Mouse (Mus musculus): ENCODE results near the gene Engase. TPM values are rescaled to one million over a fixed set of nuclear protein-coding genes. Genes with fewer than 3 reads are reported as not detected.
A peak's percentile ranks its signal among the peaks of the same experiment; 100 is the strongest.

Gene Engase
- polyA plus RNA-seq, 1 experiment from 2014 or later = 7.2 TPM

GRCm38 (mm10) chr11:118484169-118484568 lies 7.5 kb downstream of the Engase start:
- no peak for ATAC-seq (ENCODE audit: low FRiP score)
- Histone ChIP-seq H3K9ac (no peak overlapping the region), H3K4me3 (no peak overlapping the region), H3K9me3 (replicated peaks) (no peaks in the 10 kb centered on the region), H3K27me3 (no peaks in the 10 kb centered on the region), H3K36me3 (peaks cover 21% of the 10 kb centered on the region; the same call in 1 of the 2 replicates), H3K27ac (no peak overlapping the region), H3K4me1 (peaks cover 2% of the 10 kb centered on the region), H3K4me2 (replicated peaks) (no peak overlapping the region)
- 86% methylated on average over 8 of the region's 8 CpGs for WGBS

GRCm38 (mm10) chr11:118485338-118485737 lies 8.7 kb downstream of the Engase start:
- Histone ChIP-seq H3K9ac (no peak overlapping the region), H3K9me3 (replicated peaks) (no peaks in the 10 kb centered on the region), H3K27ac (no peak overlapping the region), H3K4me2 (replicated peaks) (no peak overlapping the region), H3K36me3 (peaks cover 21% of the 10 kb centered on the region; the same call in 1 of the 2 replicates), H3K4me1 (peaks cover 13% of the 10 kb centered on the region), H3K27me3 (0 out of 2 replicates have a peak, but pooled peaks cover 3% of the 10 kb centered on the region), H3K4me3 (no peak overlapping the region)
- no peak for ATAC-seq (ENCODE audit: low FRiP score)
- WGBS = 73% methylated on average over 11 of the region's 11 CpGs

DNA sequence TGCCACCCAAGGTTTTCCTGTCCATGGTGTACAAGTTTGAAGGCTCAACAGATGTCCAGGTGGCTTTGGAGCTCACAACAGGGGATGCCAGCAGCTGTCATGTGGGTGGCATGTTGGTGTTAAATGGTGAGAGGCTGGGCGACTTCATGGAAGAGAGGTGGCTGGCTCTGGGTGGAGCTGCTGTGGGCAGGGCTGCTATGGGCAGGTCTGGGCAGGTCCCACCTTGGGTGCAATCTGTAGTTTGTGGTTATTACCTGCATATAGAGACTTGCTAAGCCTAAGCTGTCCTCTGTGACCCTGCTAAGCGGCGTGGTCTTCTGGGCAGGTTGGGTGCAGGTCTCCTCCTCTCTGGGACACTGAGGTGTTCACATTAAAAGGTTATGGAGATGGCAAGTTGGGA lies 9.2 kb downstream of the Engase start:
- no peak for ATAC-seq (ENCODE audit: low FRiP score)
- no peak overlapping the region for H3K27ac ChIP-seq
- H3K9me3 ChIP-seq (replicated peaks) = no peaks in the 10 kb centered on the region
- peaks cover 18% of the 10 kb centered on the region for H3K4me1 ChIP-seq
- no peak overlapping the region for H3K9ac ChIP-seq
- H3K4me3 ChIP-seq = no peak overlapping the region
- H3K27me3 ChIP-seq = peaks cover 7% of the 10 kb centered on the region; the same call in 1 of the 2 replicates
- peaks cover 21% of the 10 kb centered on the region; the same call in 1 of the 2 replicates for H3K36me3 ChIP-seq
- no peak overlapping the region for H3K4me2 ChIP-seq (replicated peaks)
- WGBS = 90% methylated on average over 3 of the region's 3 CpGs

DNA sequence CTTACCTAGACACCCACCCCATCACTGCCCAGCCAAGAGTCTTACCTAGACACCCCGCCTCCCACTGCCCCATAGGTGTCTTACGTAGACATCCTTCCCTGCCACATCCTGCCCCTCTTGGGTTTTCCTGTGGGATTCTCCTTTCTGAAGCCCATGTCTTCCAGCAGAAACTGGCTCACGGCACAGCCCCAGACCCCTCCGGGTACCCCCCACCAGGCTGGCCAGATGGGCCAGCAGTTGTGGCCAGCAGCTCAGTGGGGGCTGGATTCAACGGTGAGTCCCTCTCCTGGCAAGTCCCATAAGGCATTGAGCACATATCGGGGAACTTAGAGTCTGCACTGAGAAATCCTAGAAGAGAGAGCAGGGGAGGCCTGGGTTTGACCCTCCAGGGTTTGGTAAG lies 9.7 kb downstream of the Engase start:
- Histone ChIP-seq H3K4me3 (no peak overlapping the region), H3K9ac (no peak overlapping the region), H3K4me1 (peaks cover 19% of the 10 kb centered on the region), H3K9me3 (replicated peaks) (no peaks in the 10 kb centered on the region), H3K27me3 (peaks cover 9% of the 10 kb centered on the region; the same call in 1 of the 2 replicates), H3K36me3 (peaks cover 21% of the 10 kb centered on the region; the same call in 1 of the 2 replicates), H3K27ac (no peak overlapping the region), H3K4me2 (replicated peaks) (no peak overlapping the region)
- WGBS = 82% methylated on average over 6 of the region's 6 CpGs
- no peak for ATAC-seq (ENCODE audit: low FRiP score)

DNA sequence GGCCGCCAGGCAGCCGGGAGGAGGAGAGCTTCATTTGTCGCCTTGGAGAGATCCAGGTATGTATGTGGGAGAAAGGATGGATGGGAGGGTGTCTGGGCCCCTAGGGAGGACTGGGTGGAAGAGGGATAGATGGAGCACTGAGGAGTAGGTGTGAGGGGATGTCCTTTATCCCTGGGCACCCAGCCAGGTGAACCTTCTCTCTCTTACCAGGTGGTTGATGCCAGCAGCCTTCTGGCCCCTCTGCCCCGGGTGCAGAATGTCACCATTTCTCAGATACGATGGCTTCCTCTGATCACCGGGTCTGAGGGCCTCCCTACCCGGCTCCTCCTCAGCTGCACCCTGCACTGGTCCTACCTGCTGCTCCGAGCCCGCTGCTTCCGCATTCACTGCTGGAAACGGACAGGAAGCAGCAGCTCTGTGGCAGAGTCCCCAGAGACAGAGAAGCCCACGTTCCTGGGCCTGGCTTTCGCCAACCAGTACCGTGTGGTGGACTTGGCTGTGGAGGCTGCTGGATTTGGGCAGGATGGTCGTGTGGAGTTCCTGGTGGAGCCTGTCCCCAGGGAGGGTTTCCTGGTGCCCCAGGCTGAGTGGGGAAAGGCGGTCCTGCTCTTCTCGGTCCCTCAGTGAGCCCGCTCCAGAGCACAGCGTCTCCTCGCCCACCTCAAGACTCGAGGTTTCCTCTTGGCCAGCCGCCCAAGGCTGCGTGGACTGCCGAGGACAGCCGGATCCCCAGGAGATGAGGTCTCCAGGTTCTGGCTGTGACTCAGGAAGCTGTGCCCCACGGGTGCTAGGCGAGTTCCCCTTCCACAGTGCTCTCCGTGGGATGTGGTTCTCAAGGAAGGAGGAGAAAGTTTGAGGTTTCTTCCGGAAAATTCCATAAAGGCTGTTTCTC lies 10.5 kb downstream of the Engase start:
- no peak for ATAC-seq (ENCODE audit: low FRiP score)
- Histone ChIP-seq H3K27me3 (peaks cover 13% of the 10 kb centered on the region; the same call in 1 of the 2 replicates), H3K27ac (0 out of 2 replicates have a peak overlapping the region, but pooled peaks have one; percentile 5), H3K4me1 (peaks cover 19% of the 10 kb centered on the region), H3K9ac (no peak overlapping the region), H3K4me3 (no peak overlapping the region), H3K36me3 (peaks cover 21% of the 10 kb centered on the region; the same call in 1 of the 2 replicates), H3K9me3 (replicated peaks) (no peaks in the 10 kb centered on the region), H3K4me2 (replicated peaks) (no peak overlapping the region)
- 85% methylated on average over 29 of the region's 29 CpGs for WGBS

- Histone ChIP-seq H3K4me3 (no peak overlapping the region), H3K4me1 (peaks cover 22% of the 10 kb centered on the region), H3K4me2 (replicated peaks) (no peak overlapping the region), H3K36me3 (0 out of 2 replicates have a peak, but pooled peaks cover 13% of the 10 kb centered on the region), H3K9ac (no peak overlapping the region), H3K9me3 (replicated peaks) (no peaks in the 10 kb centered on the region), H3K27me3 (peaks cover 13% of the 10 kb centered on the region; the same call in 1 of the 2 replicates), H3K27ac (0 out of 2 replicates have a peak overlapping the region, but pooled peaks have one; percentile 9)
- no peak for ATAC-seq (ENCODE audit: low FRiP score)
- 67% methylated on average over 8 of the region's 8 CpGs for WGBS
These were observed 11.7 kb downstream of the Engase start for GRCm38 (mm10) chr11:118488191-118488906.

- Histone ChIP-seq H3K9me3 (replicated peaks) (no peaks in the 10 kb centered on the region), H3K36me3 (0 out of 2 replicates have a peak, but pooled peaks cover 13% of the 10 kb centered on the region), H3K27me3 (peaks cover 13% of the 10 kb centered on the region; the same call in 1 of the 2 replicates), H3K4me2 (replicated peaks) (no peak overlapping the region), H3K4me1 (peaks cover 27% of the 10 kb centered on the region), H3K4me3 (no peak overlapping the region), H3K9ac (no peak overlapping the region), H3K27ac (peak overlapping the region; percentile 70)
- ATAC-seq (ENCODE audit: low FRiP score) = no peak
- WGBS = 72% methylated on average over 12 of the region's 12 CpGs
These were observed 12.3 kb downstream of the Engase start for GRCm38 (mm10) chr11:118488907-118489270.

DNA sequence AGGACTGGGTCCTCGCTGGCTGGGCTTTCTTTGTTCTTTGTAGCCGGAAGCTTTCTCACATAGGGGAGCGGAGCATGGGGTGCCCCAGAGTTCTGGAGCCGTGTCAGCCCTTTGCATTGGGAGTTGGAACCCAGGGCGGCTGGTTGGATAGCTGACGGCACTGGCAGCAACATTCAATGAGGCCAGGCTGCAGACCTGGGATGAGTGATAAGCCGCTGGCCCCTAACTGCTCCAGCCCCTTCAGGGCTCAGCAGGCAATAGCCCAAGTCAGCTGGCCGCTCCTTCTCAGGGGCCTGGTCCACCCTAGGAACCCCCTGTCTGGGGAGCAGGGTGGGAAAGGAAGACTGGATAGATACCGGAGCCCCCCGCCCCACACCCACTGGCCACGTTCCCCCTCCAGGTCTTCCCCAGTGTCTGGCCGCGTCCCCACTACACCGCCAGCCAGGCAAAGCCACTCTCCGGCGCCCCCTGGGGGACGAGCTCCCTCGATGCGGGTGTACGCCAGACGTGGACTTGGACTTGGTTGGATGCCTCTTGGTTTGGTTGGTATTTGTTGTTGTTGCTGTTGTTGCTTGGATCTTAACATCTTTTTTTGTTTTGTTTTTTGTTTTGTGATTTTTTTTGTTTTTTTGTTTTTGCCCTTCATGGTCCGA lies 14.1 kb downstream of the Engase start:
- Histone ChIP-seq H3K4me2 (replicated peaks) (peak overlapping the region; percentile 36), H3K4me1 (peaks cover 27% of the 10 kb centered on the region), H3K27ac (no peak overlapping the region), H3K9me3 (replicated peaks) (no peaks in the 10 kb centered on the region), H3K27me3 (peaks cover 13% of the 10 kb centered on the region; the same call in 1 of the 2 replicates), H3K4me3 (0 out of 2 replicates have a peak overlapping the region, but pooled peaks have one; percentile 11), H3K9ac (peak overlapping the region; percentile 23), H3K36me3 (0 out of 2 replicates have a peak, but pooled peaks cover 13% of the 10 kb centered on the region)
- 16% methylated on average over 22 of the region's 22 CpGs for WGBS
- ATAC-seq (ENCODE audit: low FRiP score) = no peak

DNA sequence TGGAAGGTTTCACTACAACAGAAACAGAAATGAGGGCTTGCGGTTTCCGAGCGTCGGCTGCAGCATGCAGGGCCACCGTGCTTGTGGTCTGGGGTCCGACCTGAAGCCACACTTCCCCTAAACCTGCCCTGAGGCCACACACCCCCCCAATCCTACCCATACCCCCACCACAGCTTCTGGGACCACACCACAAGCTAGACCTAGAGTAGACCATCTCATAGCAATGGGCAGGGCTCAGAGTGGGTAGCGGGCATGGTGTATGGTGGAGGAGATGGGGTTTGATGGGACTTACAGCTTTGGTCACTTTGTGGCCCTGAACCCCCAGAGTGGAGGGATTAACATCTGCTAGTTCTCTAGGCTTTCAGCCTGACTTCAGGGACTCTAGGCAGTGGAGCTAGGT lies 14.6 kb downstream of the Engase start:
- WGBS = 89% methylated on average over 7 of the region's 7 CpGs
- H3K4me2 ChIP-seq (replicated peaks) = no peak overlapping the region
- H3K4me1 ChIP-seq = peaks cover 27% of the 10 kb centered on the region
- 0 out of 2 replicates have a peak, but pooled peaks cover 12% of the 10 kb centered on the region for H3K36me3 ChIP-seq
- ATAC-seq (ENCODE audit: low FRiP score) = no peak
- H3K27ac ChIP-seq = no peak overlapping the region
- no peak overlapping the region for H3K4me3 ChIP-seq
- H3K9me3 ChIP-seq (replicated peaks) = no peaks in the 10 kb centered on the region
- no peak overlapping the region for H3K9ac ChIP-seq
- peaks cover 13% of the 10 kb centered on the region; the same call in 1 of the 2 replicates for H3K27me3 ChIP-seq

- H3K36me3 ChIP-seq = no peaks in the 10 kb centered on the region
- peaks cover 36% of the 10 kb centered on the region for H3K4me1 ChIP-seq
- WGBS = 83% methylated on average over 2 of the region's 2 CpGs
- peaks cover 13% of the 10 kb centered on the region; the same call in 1 of the 2 replicates for H3K27me3 ChIP-seq
- H3K27ac ChIP-seq = no peak overlapping the region
- H3K9me3 ChIP-seq (replicated peaks) = no peaks in the 10 kb centered on the region
- H3K4me3 ChIP-seq = no peak overlapping the region
- no peak overlapping the region for H3K9ac ChIP-seq
- ATAC-seq (ENCODE audit: low FRiP score) = no peak
- no peak overlapping the region for H3K4me2 ChIP-seq (replicated peaks)
These were observed 16.8 kb downstream of the Engase start for GRCm38 (mm10) chr11:118493458-118493857.

- Histone ChIP-seq H3K9me3 (replicated peaks) (no peaks in the 10 kb centered on the region), H3K27ac (no peak overlapping the region), H3K27me3 (peaks cover 13% of the 10 kb centered on the region; the same call in 1 of the 2 replicates), H3K4me2 (replicated peaks) (no peak overlapping the region), H3K9ac (no peak overlapping the region), H3K4me1 (peaks cover 34% of the 10 kb centered on the region), H3K36me3 (no peaks in the 10 kb centered on the region), H3K4me3 (no peak overlapping the region)
- no peak for ATAC-seq (ENCODE audit: low FRiP score)
- WGBS = 83% methylated on average over 12 of the region's 12 CpGs
These were observed 17.5 kb downstream of the Engase start for GRCm38 (mm10) chr11:118494001-118494737.

Data from hindbrain, embryonic 12.5 days (tissue).